Mouse (Mus musculus) hematopoietic stem cell, adult 5-6 weeks (primary cell): ENCODE results near the gene Tsfm. TPM values are rescaled to one million over a fixed set of nuclear protein-coding genes. Genes with fewer than 3 reads are reported as not detected.

ENCODE experiments used
- total RNA-seq: library from RNA; stranded (forward); fragments of 172-1452, 232-1000 nt; gene quantifications from 2 replicates; pipeline ENCODE4 v1.2.3, GENCODE M21; 2017

Gene Tsfm
- total RNA-seq, 1 experiment from 2014 or later: 35.5 TPM

Other genes starting within 250 kb of the Tsfm start
- 7.9 and 16.9 TPM in 2 replicates for gene Atp23, start 129.5 kb downstream of the Tsfm start, total RNA-seq
- 41.1 and 46.3 TPM in 2 replicates for gene Ctdsp2, start 52.1 kb downstream of the Tsfm start, total RNA-seq
- 0.30 TPM in 1 of 2 replicates, not detected in the other for gene Avil, start 30.1 kb downstream of the Tsfm start, total RNA-seq
- gene Mettl1, start 10.6 kb upstream of the Tsfm start, total RNA-seq: 16.5 and 19.4 TPM in 2 replicates
- gene Eef1akmt3, start 10.7 kb upstream of the Tsfm start, total RNA-seq: not detected in 2 replicates
- 0.25 TPM in 1 of 2 replicates, not detected in the other for gene Cyp27b1, start 17.4 kb upstream of the Tsfm start, total RNA-seq
- 0.89 and 2.2 TPM in 2 replicates for gene March9, start 29.3 kb upstream of the Tsfm start, total RNA-seq
- 483 and 646 TPM in 2 replicates for gene Cdk4, start 32.7 kb upstream of the Tsfm start, total RNA-seq
- gene Tspan31, start 39.4 kb upstream of the Tsfm start, total RNA-seq: 54.5 and 56.6 TPM in 2 replicates
- 59.3 and 89.6 TPM in 2 replicates for gene Agap2, start 44.4 kb upstream of the Tsfm start, total RNA-seq
- gene Os9, start 90.3 kb upstream of the Tsfm start, total RNA-seq: 157 and 201 TPM in 2 replicates
- gene B4galnt1, start 134.4 kb upstream of the Tsfm start, total RNA-seq: 43.3 and 48.6 TPM in 2 replicates
- 0.30 and 0.50 TPM in 2 replicates for gene Slc26a10, start 149.8 kb upstream of the Tsfm start, total RNA-seq
- gene Arhgef25, start 159.2 kb upstream of the Tsfm start, total RNA-seq: 8.7 and 18.4 TPM in 2 replicates
- 56.2 and 56.8 TPM in 2 replicates for gene Dtx3, start 164.9 kb upstream of the Tsfm start, total RNA-seq
- gene Pip4k2c, start 180.7 kb upstream of the Tsfm start, total RNA-seq: 14.8 and 19.7 TPM in 2 replicates
- gene Kif5a, start 232.5 kb upstream of the Tsfm start, total RNA-seq: 0.94 and 1.5 TPM in 2 replicates
- gene Dctn2, start 235.5 kb upstream of the Tsfm start, total RNA-seq: 85.8 and 96.8 TPM in 2 replicates